Mouse (Mus musculus): ENCODE measurements around the gene Sprr2b. TPM values are rescaled to one million over a fixed set of nuclear protein-coding genes. Genes with fewer than 3 reads are reported as not detected.

The Sprr2b gene
- polyA plus RNA-seq, 1 experiment from 2014 or later = not detected

DNA sequence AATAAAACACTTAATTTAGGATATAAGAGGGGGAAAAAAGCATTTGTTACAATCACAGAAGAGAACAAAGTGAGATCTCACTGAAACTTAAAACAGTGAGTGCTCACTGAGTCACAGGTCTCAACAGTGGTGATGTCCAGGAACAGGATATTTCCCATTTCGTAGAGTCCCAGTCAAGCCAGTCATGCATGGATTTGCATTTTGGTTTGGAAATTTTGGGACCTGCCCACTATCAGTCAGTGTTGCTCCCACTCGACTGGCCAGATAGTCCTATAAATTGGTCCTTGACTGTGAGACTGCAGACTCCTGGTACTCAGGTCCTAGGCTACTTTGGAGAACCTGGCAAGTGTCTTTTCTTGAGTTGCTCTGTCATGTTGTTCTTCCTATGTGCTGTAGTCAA, 35.4 kb downstream of the Sprr2b start, which contains the start of gene Sprr2e:
Sprr2e (plus strand) TSS at position 301 of the 400 bp plus-strand sequence.
- ATAC-seq (ENCODE audit: insufficient number of reproducible peaks, insufficient read depth, low FRiP score, low TSS enrichment, low read depth) = no peak
- 78% methylated on average over 2 of the region's 2 CpGs for WGBS
- H3K27ac ChIP-seq = no peak within 1 kb of the TSS

DNA sequence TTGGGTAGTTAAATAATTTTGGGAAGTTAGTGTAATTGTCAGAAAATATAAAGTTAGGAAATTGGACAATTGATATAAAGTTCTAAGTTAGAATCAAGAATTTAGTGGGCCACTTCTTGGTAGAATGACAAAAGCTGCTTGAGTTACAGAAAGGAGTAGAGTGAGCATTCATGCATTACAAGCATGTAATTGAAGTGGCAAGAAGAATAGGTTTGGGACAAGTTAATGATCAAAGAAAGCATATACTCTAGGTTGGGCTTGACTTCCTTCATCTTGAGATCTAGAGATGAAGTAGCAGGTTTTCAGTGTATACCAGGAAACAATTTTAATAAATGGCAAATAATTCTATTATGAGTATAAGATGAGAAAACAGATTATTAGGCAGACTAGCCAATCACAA, 45.2 kb downstream of the Sprr2b start:
- ATAC-seq (ENCODE audit: insufficient number of reproducible peaks, insufficient read depth, low FRiP score, low TSS enrichment, low read depth) = no peak
- no peak overlapping the region for H3K9ac ChIP-seq
- no peak overlapping the region for H3K27ac ChIP-seq
- no peaks in the 10 kb centered on the region for H3K4me1 ChIP-seq
- no peaks in the 10 kb centered on the region for H3K36me3 ChIP-seq
- no peaks in the 10 kb centered on the region for H3K9me3 ChIP-seq
- no peak overlapping the region for H3K4me3 ChIP-seq
- H3K4me2 ChIP-seq = no peak overlapping the region
- no peaks in the 10 kb centered on the region for H3K27me3 ChIP-seq

More for the DNA sequence above, 35.4 kb downstream of the Sprr2b start, which contains the start of gene Sprr2e:
- Histone ChIP-seq H3K4me2 (no peak within 1 kb of the TSS), H3K9ac (no peak within 1 kb of the TSS), H3K27me3 (no peaks in the 10 kb centered on the region), H3K4me3 (no peak within 1 kb of the TSS), H3K4me1 (no peaks in the 10 kb centered on the region), H3K9me3 (no peaks in the 10 kb centered on the region), H3K36me3 (no peaks in the 10 kb centered on the region)

DNA sequence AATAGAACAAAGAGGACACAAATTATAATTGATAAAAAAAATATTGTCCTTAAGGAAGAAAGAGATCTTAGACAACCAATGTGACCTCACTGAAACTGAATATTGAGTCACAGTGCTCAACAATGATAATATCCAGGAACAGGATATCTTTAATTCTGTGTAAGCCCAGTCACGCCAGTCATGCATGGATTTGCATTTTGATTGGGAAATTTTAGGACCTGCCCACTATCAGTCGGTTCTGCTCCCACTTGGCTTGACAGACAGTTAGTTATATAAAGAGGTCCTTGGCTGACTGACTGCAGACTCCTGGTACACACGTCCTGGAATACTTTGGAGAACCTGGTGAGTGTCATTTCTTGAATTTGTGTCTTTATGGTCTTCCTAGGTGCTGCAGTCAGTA, 48.5 kb downstream of the Sprr2b start, which contains the start of gene Sprr2f:
Sprr2f (plus strand) TSS at position 301 of the 400 bp plus-strand sequence.
- no peaks in the 10 kb centered on the region for H3K36me3 ChIP-seq
- H3K27ac ChIP-seq = no peak within 1 kb of the TSS
- no peak within 1 kb of the TSS for H3K4me3 ChIP-seq
- H3K27me3 ChIP-seq = no peaks in the 10 kb centered on the region
- ATAC-seq (ENCODE audit: insufficient number of reproducible peaks, insufficient read depth, low FRiP score, low TSS enrichment, low read depth) = no peak
- H3K9ac ChIP-seq = no peak within 1 kb of the TSS
- 61% methylated on average over 3 of the region's 3 CpGs for WGBS
- H3K9me3 ChIP-seq = no peaks in the 10 kb centered on the region
- no peak within 1 kb of the TSS for H3K4me2 ChIP-seq
- H3K4me1 ChIP-seq = no peaks in the 10 kb centered on the region

Other genes with a start within 250 kb of the Sprr2b start
- gene Lor, start 233.5 kb upstream of the Sprr2b start, polyA plus RNA-seq (2015; fragmentation: Nextera tagmentation; extraction: Ambion mirVana) = 0.96 and 1.9 TPM in 2 replicates
- not detected in 2 replicates for gene Prr9, start 192.7 kb upstream of the Sprr2b start, polyA plus RNA-seq (2015; fragmentation: Nextera tagmentation; extraction: Ambion mirVana)
- not detected in 2 replicates for gene Lelp1, start 173.9 kb upstream of the Sprr2b start, polyA plus RNA-seq (2015; fragmentation: Nextera tagmentation; extraction: Ambion mirVana)
- gene Sprr2a1, start 100.8 kb upstream of the Sprr2b start, polyA plus RNA-seq (2015; fragmentation: Nextera tagmentation; extraction: Ambion mirVana) = 0.26 TPM in 1 of 2 replicates, not detected in the other
- 21.6 TPM in 1 of 2 replicates, not detected in the other for gene Sprr2a2, start 100.7 kb upstream of the Sprr2b start, polyA plus RNA-seq (2015; fragmentation: Nextera tagmentation; extraction: Ambion mirVana)
- gene Sprr2a3, start 31.2 kb upstream of the Sprr2b start, polyA plus RNA-seq (2015; fragmentation: Nextera tagmentation; extraction: Ambion mirVana) = 0.56 TPM in 1 of 2 replicates, not detected in the other
- gene Sprr2d, start 22.5 kb downstream of the Sprr2b start, polyA plus RNA-seq (2015; fragmentation: Nextera tagmentation; extraction: Ambion mirVana) = not detected in 2 replicates
- not detected in 2 replicates for gene Sprr2e, start 35.5 kb downstream of the Sprr2b start, polyA plus RNA-seq (2015; fragmentation: Nextera tagmentation; extraction: Ambion mirVana)
- not detected in 2 replicates for gene Sprr2f, start 48.6 kb downstream of the Sprr2b start, polyA plus RNA-seq (2015; fragmentation: Nextera tagmentation; extraction: Ambion mirVana)
- not detected in 2 replicates for gene Sprr2h, start 69.1 kb downstream of the Sprr2b start, polyA plus RNA-seq (2015; fragmentation: Nextera tagmentation; extraction: Ambion mirVana)
- gene Sprr2i, start 91.4 kb downstream of the Sprr2b start, polyA plus RNA-seq (2015; fragmentation: Nextera tagmentation; extraction: Ambion mirVana) = not detected in 2 replicates
- not detected in 2 replicates for gene Sprr2j-ps, start 101.5 kb downstream of the Sprr2b start, polyA plus RNA-seq (2015; fragmentation: Nextera tagmentation; extraction: Ambion mirVana)
- 10.1 and 18.9 TPM in 2 replicates for gene Gm9774, start 112.8 kb downstream of the Sprr2b start, polyA plus RNA-seq (2015; fragmentation: Nextera tagmentation; extraction: Ambion mirVana)
- gene Sprr2k, start 116.0 kb downstream of the Sprr2b start, polyA plus RNA-seq (2015; fragmentation: Nextera tagmentation; extraction: Ambion mirVana) = not detected in 2 replicates
- 1.0 TPM in 1 of 2 replicates, not detected in the other for gene Sprr1b, start 122.2 kb downstream of the Sprr2b start, polyA plus RNA-seq (2015; fragmentation: Nextera tagmentation; extraction: Ambion mirVana)
- not detected in 2 replicates for gene Sprr3, start 142.1 kb downstream of the Sprr2b start, polyA plus RNA-seq (2015; fragmentation: Nextera tagmentation; extraction: Ambion mirVana)
- gene Sprr1a, start 169.3 kb downstream of the Sprr2b start, polyA plus RNA-seq (2015; fragmentation: Nextera tagmentation; extraction: Ambion mirVana) = 21.6 and 26.7 TPM in 2 replicates
- gene Sprr4, start 183.9 kb downstream of the Sprr2b start, polyA plus RNA-seq (2015; fragmentation: Nextera tagmentation; extraction: Ambion mirVana) = not detected in 2 replicates
- gene 2310046K23Rik, start 217.9 kb downstream of the Sprr2b start, polyA plus RNA-seq (2015; fragmentation: Nextera tagmentation; extraction: Ambion mirVana) = not detected in 2 replicates